Mouse (Mus musculus) erythroblast, embryonic 14.5 days (primary cell): ENCODE measurements around the gene Olfr148. TPM values are rescaled to one million over a fixed set of nuclear protein-coding genes. Genes with fewer than 3 reads are reported as not detected.

Source experiments
- H3K27me3 ChIP-seq: 2 replicates; pipeline ENCODE4 v1.6.1; 2012; ENCODE audit warnings: inconsistent platforms; ENCODE audit not compliant: control insufficient read depth
- H3K36me3 ChIP-seq: 2 replicates; pipeline ENCODE4 v1.6.1; 2012; ENCODE audit warnings: mild to moderate bottlenecking, inconsistent platforms; ENCODE audit not compliant: control insufficient read depth
- H3K4me1 ChIP-seq: 2 replicates; pipeline ENCODE4 v1.6.1; 2012; ENCODE audit warnings: inconsistent platforms; ENCODE audit not compliant: control insufficient read depth
- H3K4me3 ChIP-seq: replicated peaks from 2 replicates; pipeline ENCODE3; 2012; ENCODE audit warnings: moderate library complexity, mild to moderate bottlenecking, inconsistent platforms
- H3K9me3 ChIP-seq: 2 replicates; pipeline ENCODE4 v1.6.1; 2012; ENCODE audit warnings: low read length, inconsistent platforms, mixed read lengths; ENCODE audit not compliant: control insufficient read depth
- GATA1 ChIP-seq: IDR thresholded peaks from 2 replicates; pipeline ENCODE4 v1.6.1; 2012; ENCODE audit warnings: low read length, inconsistent platforms, mixed read lengths
- TAL1 ChIP-seq: IDR thresholded peaks from 3 replicates; pipeline ENCODE4 v1.6.1; 2012; ENCODE audit warnings: low read length, inconsistent platforms, mixed read lengths
- polyA plus RNA-seq: library from polyadenylated mRNA; stranded (reverse); fragments of >175 nt; gene quantifications from 2 replicates; pipeline ENCODE4 v1.2.3, GENCODE M21; 2012

The Olfr148 gene
- polyA plus RNA-seq, 1 experiment: not detected

DNA sequence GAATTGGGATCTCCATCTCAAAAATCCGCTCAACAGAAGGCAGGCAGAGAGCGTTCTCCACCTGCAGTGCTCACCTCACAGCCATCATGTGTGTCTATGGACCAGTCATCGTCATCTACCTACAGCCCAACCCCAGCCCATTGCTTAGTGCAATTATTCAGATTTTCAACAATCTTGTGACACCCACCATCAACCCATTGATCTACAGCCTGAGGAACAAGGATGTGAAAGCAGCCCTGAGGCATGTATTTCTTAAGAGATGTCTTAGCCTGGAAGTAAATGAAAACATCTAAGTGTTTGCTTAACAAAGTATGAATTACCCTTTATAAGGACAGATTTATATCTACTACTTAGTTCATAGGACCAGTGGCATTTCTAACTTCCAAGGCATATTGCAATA is 13.3 kb downstream of the Olfr148 start:
- H3K36me3 ChIP-seq: no peaks in the 10 kb centered on the region
- H3K27me3 ChIP-seq: no peaks in the 10 kb centered on the region
- no peak for TF ChIP-seq GATA1
- no peak for TF ChIP-seq TAL1
- no peak overlapping the region for H3K4me3 ChIP-seq
- no peaks in the 10 kb centered on the region for H3K4me1 ChIP-seq
- peaks cover 2% of the 10 kb centered on the region; the same call in 1 of the 2 replicates for H3K9me3 ChIP-seq

- Histone ChIP-seq H3K27me3 (no peaks in the 10 kb centered on the region), H3K4me1 (no peaks in the 10 kb centered on the region), H3K36me3 (no peaks in the 10 kb centered on the region), H3K4me3 (no peak overlapping the region), H3K9me3 (no peaks in the 10 kb centered on the region)
- TF ChIP-seq GATA1 (no peak), TAL1 (no peak)
Observed at GRCm38 (mm10) chr9:39624711-39625110, 14.3 kb downstream of the Olfr148 start.

- Histone ChIP-seq H3K4me1 (no peaks in the 10 kb centered on the region), H3K4me3 (no peak overlapping the region), H3K36me3 (no peaks in the 10 kb centered on the region), H3K9me3 (no peaks in the 10 kb centered on the region), H3K27me3 (no peaks in the 10 kb centered on the region)
- TF ChIP-seq GATA1 (no peak), TAL1 (no peak)
Observed at GRCm38 (mm10) chr9:39629069-39629468, 18.6 kb downstream of the Olfr148 start.

- H3K36me3 ChIP-seq: no peaks in the 10 kb centered on the region
- no peaks in the 10 kb centered on the region for H3K9me3 ChIP-seq
- H3K27me3 ChIP-seq: no peaks in the 10 kb centered on the region
- no peak overlapping the region for H3K4me3 ChIP-seq
- TF ChIP-seq TAL1 (no peak), GATA1 (no peak)
- no peaks in the 10 kb centered on the region for H3K4me1 ChIP-seq
Observed at GRCm38 (mm10) chr9:39633913-39634594, 23.6 kb downstream of the Olfr148 start.

DNA sequence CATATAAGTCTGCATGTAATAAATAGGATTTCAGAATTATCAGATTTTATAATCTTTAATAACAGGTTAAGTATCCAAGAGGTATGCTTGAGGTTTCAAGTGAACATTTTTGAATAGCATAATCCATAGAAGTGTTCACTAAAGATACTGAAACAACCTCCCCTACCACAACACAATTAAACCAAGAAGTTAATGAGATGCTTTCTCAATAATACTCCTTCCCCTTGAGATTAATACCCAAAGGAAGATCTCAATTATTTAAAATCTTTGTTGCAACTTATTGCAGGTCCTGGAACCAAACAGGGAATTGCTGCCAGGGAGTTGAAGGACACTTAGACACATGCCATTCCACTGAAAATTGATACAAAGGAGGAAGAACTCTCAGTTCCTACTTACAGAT is 34.3 kb downstream of the Olfr148 start, which contains the start of gene Olfr961:
Gene Olfr961, plus strand, starts transcription at position 301 of the 400 bp plus-strand sequence.
- H3K9me3 ChIP-seq: no peaks in the 10 kb centered on the region
- H3K4me1 ChIP-seq: no peaks in the 10 kb centered on the region
- no peak within 1 kb of the TSS for H3K4me3 ChIP-seq
- H3K27me3 ChIP-seq: no peaks in the 10 kb centered on the region
- TF ChIP-seq TAL1 (no peak), GATA1 (no peak)
- no peaks in the 10 kb centered on the region for H3K36me3 ChIP-seq

- no peak for TF ChIP-seq TAL1
- no peak for TF ChIP-seq GATA1
- no peak overlapping the region for H3K4me3 ChIP-seq
- H3K9me3 ChIP-seq: no peaks in the 10 kb centered on the region
- H3K4me1 ChIP-seq: no peaks in the 10 kb centered on the region
- H3K36me3 ChIP-seq: no peaks in the 10 kb centered on the region
- H3K27me3 ChIP-seq: no peaks in the 10 kb centered on the region
Observed at GRCm38 (mm10) chr9:39647382-39647781, 36.9 kb downstream of the Olfr148 start.

GRCm38 (mm10) chr9:39654756-39655396 is 44.4 kb downstream of the Olfr148 start:
- no peaks in the 10 kb centered on the region for H3K36me3 ChIP-seq
- no peaks in the 10 kb centered on the region for H3K4me1 ChIP-seq
- no peaks in the 10 kb centered on the region for H3K27me3 ChIP-seq
- no peak for TF ChIP-seq TAL1
- no peak for TF ChIP-seq GATA1
- H3K4me3 ChIP-seq: no peak overlapping the region
- no peaks in the 10 kb centered on the region for H3K9me3 ChIP-seq

Other genes with a start within 250 kb of the Olfr148 start
- gene Olfr951, start 223.2 kb upstream of the Olfr148 start, polyA plus RNA-seq: not detected in 2 replicates
- not detected in 2 replicates for gene Olfr952, start 183.5 kb upstream of the Olfr148 start, polyA plus RNA-seq
- gene Olfr954, start 154.0 kb upstream of the Olfr148 start, polyA plus RNA-seq: not detected in 2 replicates
- gene Olfr955, start 138.7 kb upstream of the Olfr148 start, polyA plus RNA-seq: not detected in 2 replicates
- gene Olfr44, start 116.7 kb upstream of the Olfr148 start, polyA plus RNA-seq: not detected in 2 replicates
- not detected in 2 replicates for gene Olfr957, start 94.8 kb upstream of the Olfr148 start, polyA plus RNA-seq
- 0.01 TPM in 1 of 2 replicates, not detected in the other for gene Olfr958, start 56.6 kb upstream of the Olfr148 start, polyA plus RNA-seq
- not detected in 2 replicates for gene Olfr959, start 35.1 kb upstream of the Olfr148 start, polyA plus RNA-seq
- gene AW551984, start 6.3 kb upstream of the Olfr148 start, polyA plus RNA-seq: not detected in 2 replicates
- not detected in 2 replicates for gene Olfr960, start 10.7 kb downstream of the Olfr148 start, polyA plus RNA-seq
- gene Olfr961, start 34.4 kb downstream of the Olfr148 start, polyA plus RNA-seq: not detected in 2 replicates
- gene Olfr963, start 56.5 kb downstream of the Olfr148 start, polyA plus RNA-seq: not detected in 2 replicates
- not detected in 2 replicates for gene Olfr149, start 96.5 kb downstream of the Olfr148 start, polyA plus RNA-seq
- gene Olfr965, start 100.7 kb downstream of the Olfr148 start, polyA plus RNA-seq: not detected in 2 replicates
- not detected in 2 replicates for gene Olfr150, start 120.3 kb downstream of the Olfr148 start, polyA plus RNA-seq
- not detected in 2 replicates for gene Olfr967, start 135.6 kb downstream of the Olfr148 start, polyA plus RNA-seq
- gene Olfr968, start 172.6 kb downstream of the Olfr148 start, polyA plus RNA-seq: not detected in 2 replicates
- not detected in 2 replicates for gene Olfr969, start 180.3 kb downstream of the Olfr148 start, polyA plus RNA-seq
- not detected in 2 replicates for gene Olfr970, start 198.2 kb downstream of the Olfr148 start, polyA plus RNA-seq
- not detected in 2 replicates for gene Olfr971, start 226.2 kb downstream of the Olfr148 start, polyA plus RNA-seq